In the genomic region with DNA sequence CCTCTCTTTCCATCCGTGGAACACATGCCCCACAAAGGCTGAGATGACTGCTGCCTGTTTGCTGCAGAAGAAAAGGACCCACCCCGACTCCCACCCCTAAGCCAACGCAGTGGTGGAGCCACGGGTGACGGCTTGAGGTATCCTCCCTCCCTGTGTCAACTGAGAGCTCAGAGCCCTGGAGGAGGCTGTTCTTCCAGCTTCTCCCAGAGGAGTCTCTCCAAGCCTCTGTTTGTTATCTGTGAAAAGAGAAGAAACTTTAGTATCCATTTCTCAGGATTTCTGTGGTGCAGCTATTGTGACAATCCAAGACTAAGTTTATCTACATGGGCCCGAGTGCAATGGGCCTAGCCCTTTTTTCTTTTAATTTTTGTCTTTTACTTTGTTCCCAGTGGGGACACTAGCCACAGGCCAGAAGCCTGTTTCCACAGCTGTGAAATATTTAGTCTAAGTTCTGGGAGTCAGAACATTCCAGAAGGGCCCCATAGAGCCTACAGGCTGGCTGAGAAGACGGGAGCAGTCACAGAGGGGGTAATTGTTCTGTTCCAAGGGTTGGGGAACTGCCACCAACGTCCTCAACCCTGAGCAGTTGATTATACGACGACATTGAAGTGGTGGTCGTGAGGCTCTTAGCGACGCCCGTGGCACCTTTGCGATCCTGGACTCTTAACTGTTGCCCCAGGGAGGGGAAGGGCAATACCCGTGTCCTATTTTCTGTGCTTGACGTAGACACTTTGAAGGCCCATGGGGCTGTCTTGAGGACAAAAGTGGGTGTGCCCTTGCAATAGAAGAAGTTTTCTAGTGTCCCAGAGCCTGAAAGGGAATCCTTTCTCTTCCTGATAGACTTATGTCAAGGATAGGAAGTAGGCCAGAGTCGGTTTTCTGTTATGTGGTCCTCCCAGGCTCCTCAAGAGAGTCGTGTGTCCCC, we compare ENCODE assay signal across 18 mouse cellular contexts. TPM values are rescaled to one million over a fixed set of nuclear protein-coding genes. Genes with fewer than 3 reads are reported as not detected.
A peak's percentile ranks its signal among the peaks of the same experiment; 100 is the strongest.
DNase-seq lines count a peak whose midpoint lies in the region; TF ChIP-seq lines count a peak whose summit lies in the region.
"Had no signal": no experiment of that assay in that cellular context is flagged by ENCODE, and none has a peak within 500 bp of the region (broad histone marks: within the 10 kb centered on the region; RNA-seq: fewer than 3 reads in every experiment).

No protein-coding gene starts in this region.

- TF ChIP-seq POLR2A in heart, adult 2 months (IDR thresholded peaks at IDR 0.05; ENCODE audit: insufficient read depth, low read depth, low read length) = no peak

- H3K4me3 ChIP-seq in layer of hippocampus, adult 2 months = no peak overlapping the region
- no peak overlapping the region for H3K4me3 ChIP-seq in heart, adult 2 months
- H3K4me3 ChIP-seq: heart, embryonic 13.5 days; limb, embryonic 15.5 days; neural tube, embryonic 12.5 days had no signal

- TF ChIP-seq CTCF in layer of hippocampus, adult 2 months (conservative IDR thresholded peaks at IDR 0.05) = no peak
- TF ChIP-seq CTCF in heart, adult 2 months (IDR thresholded peaks at IDR 0.05) = no peak

- intact Hi-C loops in heart, adult 2 months (cut with DNase I) = no loop called here
- intact Hi-C loops in heart, postnatal 14 days (cut with DNase I) = no loop called here

- no peak for DNase-seq in layer of hippocampus, adult 2 months (ENCODE audit: low spot score in 2 of 2)
- DNase-seq in layer of hippocampus, postnatal 36 days = no peak
- peak; percentile 55 to 62 for DNase-seq in heart, adult 2 months
- peak; percentile 31 to 49 for DNase-seq in heart, postnatal 14 days
- DNase-seq in testis, postnatal 14 days (ENCODE audit: low spot score) = peak; percentile 70
- no peak for DNase-seq in kidney, adult 11 months
- no peak for DNase-seq in cerebellum, postnatal 10 days
- DNase-seq: cerebellum, postnatal 14 days; forebrain, postnatal 0 days; kidney, adult 9 months; kidney, postnatal 36 days; liver, postnatal 0 days; thymus, postnatal 25 days had no signal

- no peaks in the 10 kb centered on the region for H3K27me3 ChIP-seq in heart, adult 2 months (ENCODE audit: control insufficient read depth, insufficient read depth, low read length)
- H3K27me3 ChIP-seq: heart, embryonic 13.5 days; limb, embryonic 15.5 days; neural tube, embryonic 12.5 days had no signal

- H3K27ac ChIP-seq in layer of hippocampus, adult 2 months = peak overlapping the region; percentile 28; the same call in 1 of the 2 replicates
- H3K27ac ChIP-seq in heart, adult 2 months = peak overlapping the region; percentile 53
- H3K27ac ChIP-seq: heart, embryonic 13.5 days; hindbrain, postnatal 0 days; limb, embryonic 15.5 days; neural tube, embryonic 12.5 days had no signal

- WGBS in heart, adult 2 months = 70% methylated on average over 19 of the region's 19 CpGs

- no peak for TF ChIP-seq EP300 in heart, adult 2 months (IDR thresholded peaks at IDR 0.05; ENCODE audit: insufficient read depth, low read depth, low read length)

- H3K36me3 ChIP-seq in heart, adult 2 months (ENCODE audit: control insufficient read depth, insufficient read depth, low read length) = no peaks in the 10 kb centered on the region
- H3K36me3 ChIP-seq: G1E; heart, embryonic 13.5 days; limb, embryonic 15.5 days; neural tube, embryonic 12.5 days had no signal

- no peak overlapping the region for H3K9ac ChIP-seq in heart, adult 2 months (ENCODE audit: low read depth, low read length)
- H3K9ac ChIP-seq: forebrain, postnatal 0 days; heart, embryonic 13.5 days; limb, embryonic 15.5 days; liver, postnatal 0 days; neural tube, embryonic 12.5 days had no signal

- peaks cover 2% of the 10 kb centered on the region; the same call in 1 of the 2 replicates for H3K4me1 ChIP-seq in heart, adult 2 months (ENCODE audit: control insufficient read depth, insufficient read depth, low read length)

- no peaks in the 10 kb centered on the region for H3K79me2 ChIP-seq in heart, adult 2 months (replicated peaks; ENCODE audit: control insufficient read depth, insufficient read depth, low read length)

RNA-seq across cellular contexts. Expression of a gene that starts 31.6 kb away (rescaled TPM):
- total RNA-seq in layer of hippocampus, adult 2 months (2021) = 10 to 100 TPM; 62.8 to 68.6 TPM
- 10 to 100 TPM; 60.8 to 67.3 TPM for total RNA-seq in layer of hippocampus, postnatal 36 days (2021)
- 10 to 100 TPM; 38.7 to 49.6 TPM for total RNA-seq in heart, adult 2 months (2021)
- polyA plus RNA-seq in heart, adult 2 months (2012; rRNA removed) = 20.9 and 29.7 TPM in 2 replicates
- 10 to 100 TPM; 37.0 to 40.7 TPM for total RNA-seq in heart, postnatal 14 days (2021)

Comparison
In these comparisons a context has a peak if more than half of its experiments do, and no peak if none do; other contexts are left out.
1. DNase-seq: peak in heart, adult 2 months (2 of 2), heart, postnatal 14 days (2 of 2) and testis, postnatal 14 days (single experiment); none in layer of hippocampus, adult 2 months (0 of 2), layer of hippocampus, postnatal 36 days (0 of 2), kidney, adult 11 months (single experiment) and cerebellum, postnatal 10 days (0 of 2).